Mouse (Mus musculus): Measurements from ENCODE around the gene Gm9573. TPM values are rescaled to one million over a fixed set of nuclear protein-coding genes. Genes with fewer than 3 reads are reported as not detected.

The Gm9573 gene
- polyA plus RNA-seq, 1 experiment from 2014 or later, result not detected

GRCm38 (mm10) chr17:35633992-35634391 lies 7.6 kb upstream of the Gm9573 start:
- Histone ChIP-seq H3K27ac (ENCODE audit: low read depth) (no peak overlapping the region), H3K9me3 (ENCODE audit: control insufficient read depth, low read length) (no peaks in the 10 kb centered on the region), H3K4me2 (ENCODE audit: low read length) (no peak overlapping the region), H3K27me3 (replicated peaks; ENCODE audit: control insufficient read depth, insufficient read depth, low read length) (no peaks in the 10 kb centered on the region; the same call in 1 of the 2 replicates), H3K36me3 (ENCODE audit: control insufficient read depth, insufficient read depth, low read length) (no peaks in the 10 kb centered on the region), H3K4me1 (replicated peaks; ENCODE audit: control insufficient read depth, insufficient read depth, low read length) (peaks cover 12% of the 10 kb centered on the region; the same call in 1 of the 2 replicates), H3K4me3 (ENCODE audit: low read depth, low read length) (no peak overlapping the region), H3K9ac (ENCODE audit: low read length) (no peak overlapping the region)
- WGBS, result 3% methylated on average over 1 of the region's 1 CpGs
- peak; percentile 77 for DNase-seq (ENCODE audit: low spot score)
- peak; percentile 47; the same call in 1 of the 2 replicates for ATAC-seq (replicated peaks; ENCODE audit: low FRiP score, low TSS enrichment, low read depth)

GRCm38 (mm10) chr17:35617127-35617526 lies 9.3 kb downstream of the Gm9573 start:
- no peaks in the 10 kb centered on the region for H3K9me3 ChIP-seq (ENCODE audit: control insufficient read depth, low read length)
- H3K9ac ChIP-seq (ENCODE audit: low read length), result no peak overlapping the region
- no peak overlapping the region for H3K4me3 ChIP-seq (ENCODE audit: low read depth, low read length)
- H3K27ac ChIP-seq (ENCODE audit: low read depth), result no peak overlapping the region
- no peak for DNase-seq (ENCODE audit: low spot score)
- H3K4me1 ChIP-seq (replicated peaks; ENCODE audit: control insufficient read depth, insufficient read depth, low read length), result no peaks in the 10 kb centered on the region
- no peaks in the 10 kb centered on the region for H3K36me3 ChIP-seq (ENCODE audit: control insufficient read depth, insufficient read depth, low read length)
- no peaks in the 10 kb centered on the region for H3K27me3 ChIP-seq (replicated peaks; ENCODE audit: control insufficient read depth, insufficient read depth, low read length)
- H3K4me2 ChIP-seq (ENCODE audit: low read length), result no peak overlapping the region
- 68% methylated on average over 4 of the region's 4 CpGs for whole genome bisulfite sequencing
- no peak for ATAC-seq (replicated peaks; ENCODE audit: low FRiP score, low TSS enrichment, low read depth)

- Histone ChIP-seq H3K9ac (ENCODE audit: low read length) (no peak overlapping the region), H3K9me3 (ENCODE audit: control insufficient read depth, low read length) (no peaks in the 10 kb centered on the region), H3K36me3 (ENCODE audit: control insufficient read depth, insufficient read depth, low read length) (no peaks in the 10 kb centered on the region), H3K27ac (ENCODE audit: low read depth) (no peak overlapping the region), H3K27me3 (replicated peaks; ENCODE audit: control insufficient read depth, insufficient read depth, low read length) (no peaks in the 10 kb centered on the region), H3K4me1 (replicated peaks; ENCODE audit: control insufficient read depth, insufficient read depth, low read length) (no peaks in the 10 kb centered on the region), H3K4me3 (ENCODE audit: low read depth, low read length) (no peak overlapping the region), H3K4me2 (ENCODE audit: low read length) (no peak overlapping the region)
- DNase-seq (ENCODE audit: low spot score) (no peak), ATAC-seq (replicated peaks; ENCODE audit: low FRiP score, low TSS enrichment, low read depth) (peak; percentile 62; the same call in 1 of the 2 replicates)
- WGBS, result 41% methylated on average over 8 of the region's 8 CpGs
These were observed 24.6 kb downstream of the Gm9573 start for GRCm38 (mm10) chr17:35601736-35602354.

GRCm38 (mm10) chr17:35601249-35601648 lies 25.2 kb downstream of the Gm9573 start, which contains the start of gene Sfta2:
Gene Sfta2, plus strand, starts transcription at chr17:35601549.
- Histone ChIP-seq H3K9me3 (ENCODE audit: control insufficient read depth, low read length) (no peaks in the 10 kb centered on the region), H3K27me3 (replicated peaks; ENCODE audit: control insufficient read depth, insufficient read depth, low read length) (no peaks in the 10 kb centered on the region), H3K27ac (ENCODE audit: low read depth) (no peak within 1 kb of the TSS), H3K4me2 (ENCODE audit: low read length) (no peak within 1 kb of the TSS), H3K4me1 (replicated peaks; ENCODE audit: control insufficient read depth, insufficient read depth, low read length) (no peaks in the 10 kb centered on the region), H3K4me3 (ENCODE audit: low read depth, low read length) (no peak within 1 kb of the TSS), H3K9ac (ENCODE audit: low read length) (no peak within 1 kb of the TSS), H3K36me3 (ENCODE audit: control insufficient read depth, insufficient read depth, low read length) (no peaks in the 10 kb centered on the region)
- ATAC-seq (replicated peaks; ENCODE audit: low FRiP score, low TSS enrichment, low read depth) (no peak; the same call in 1 of the 2 replicates), DNase-seq (ENCODE audit: low spot score) (no peak)
- WGBS, result 49% methylated on average over 2 of the region's 2 CpGs

GRCm38 (mm10) chr17:35597399-35597798 lies 29.0 kb downstream of the Gm9573 start:
- WGBS, result 93% methylated on average over 3 of the region's 3 CpGs
- Histone ChIP-seq H3K4me1 (replicated peaks; ENCODE audit: control insufficient read depth, insufficient read depth, low read length) (no peaks in the 10 kb centered on the region), H3K4me3 (ENCODE audit: low read depth, low read length) (no peak overlapping the region), H3K27me3 (replicated peaks; ENCODE audit: control insufficient read depth, insufficient read depth, low read length) (no peaks in the 10 kb centered on the region), H3K9ac (ENCODE audit: low read length) (no peak overlapping the region), H3K36me3 (ENCODE audit: control insufficient read depth, insufficient read depth, low read length) (no peaks in the 10 kb centered on the region), H3K9me3 (ENCODE audit: control insufficient read depth, low read length) (no peaks in the 10 kb centered on the region), H3K27ac (ENCODE audit: low read depth) (no peak overlapping the region), H3K4me2 (ENCODE audit: low read length) (no peak overlapping the region)
- no peak for DNase-seq (ENCODE audit: low spot score)
- ATAC-seq (replicated peaks; ENCODE audit: low FRiP score, low TSS enrichment, low read depth), result no peak

GRCm38 (mm10) chr17:35594456-35594855 lies 32.0 kb downstream of the Gm9573 start:
- no peak overlapping the region for H3K4me3 ChIP-seq (ENCODE audit: low read depth, low read length)
- H3K36me3 ChIP-seq (ENCODE audit: control insufficient read depth, insufficient read depth, low read length), result no peaks in the 10 kb centered on the region
- 78% methylated on average over 7 of the region's 7 CpGs for WGBS
- H3K27ac ChIP-seq (ENCODE audit: low read depth), result no peak overlapping the region
- DNase-seq (ENCODE audit: low spot score), result no peak
- no peak overlapping the region for H3K9ac ChIP-seq (ENCODE audit: low read length)
- no peak overlapping the region for H3K4me2 ChIP-seq (ENCODE audit: low read length)
- no peaks in the 10 kb centered on the region for H3K27me3 ChIP-seq (replicated peaks; ENCODE audit: control insufficient read depth, insufficient read depth, low read length)
- ATAC-seq (replicated peaks; ENCODE audit: low FRiP score, low TSS enrichment, low read depth), result no peak
- H3K9me3 ChIP-seq (ENCODE audit: control insufficient read depth, low read length), result no peaks in the 10 kb centered on the region
- no peaks in the 10 kb centered on the region for H3K4me1 ChIP-seq (replicated peaks; ENCODE audit: control insufficient read depth, insufficient read depth, low read length)

- 32% methylated on average over 4 of the region's 4 CpGs for WGBS
- no peaks in the 10 kb centered on the region for H3K27me3 ChIP-seq (replicated peaks; ENCODE audit: control insufficient read depth, insufficient read depth, low read length)
- DNase-seq (ENCODE audit: low spot score) (no peak), ATAC-seq (replicated peaks; ENCODE audit: low FRiP score, low TSS enrichment, low read depth) (no peak)
- H3K36me3 ChIP-seq (ENCODE audit: control insufficient read depth, insufficient read depth, low read length), result no peaks in the 10 kb centered on the region
- H3K27ac ChIP-seq (ENCODE audit: low read depth), result no peak overlapping the region
- H3K4me1 ChIP-seq (replicated peaks; ENCODE audit: control insufficient read depth, insufficient read depth, low read length), result no peaks in the 10 kb centered on the region
- no peak overlapping the region for H3K9ac ChIP-seq (ENCODE audit: low read length)
- H3K9me3 ChIP-seq (ENCODE audit: control insufficient read depth, low read length), result no peaks in the 10 kb centered on the region
- no peak overlapping the region for H3K4me3 ChIP-seq (ENCODE audit: low read depth, low read length)
- no peak overlapping the region for H3K4me2 ChIP-seq (ENCODE audit: low read length)
These were observed 32.7 kb downstream of the Gm9573 start for GRCm38 (mm10) chr17:35593786-35594185.

GRCm38 (mm10) chr17:35592131-35592530 lies 34.3 kb downstream of the Gm9573 start:
- H3K36me3 ChIP-seq (ENCODE audit: control insufficient read depth, insufficient read depth, low read length), result no peaks in the 10 kb centered on the region
- DNase-seq (ENCODE audit: low spot score), result no peak
- H3K9me3 ChIP-seq (ENCODE audit: control insufficient read depth, low read length), result no peaks in the 10 kb centered on the region; the same call in 1 of the 2 replicates
- H3K27ac ChIP-seq (ENCODE audit: low read depth), result no peak overlapping the region
- no peak for ATAC-seq (replicated peaks; ENCODE audit: low FRiP score, low TSS enrichment, low read depth)
- H3K9ac ChIP-seq (ENCODE audit: low read length), result no peak overlapping the region
- WGBS, result 81% methylated on average over 9 of the region's 9 CpGs
- H3K4me1 ChIP-seq (replicated peaks; ENCODE audit: control insufficient read depth, insufficient read depth, low read length), result no peaks in the 10 kb centered on the region
- H3K4me2 ChIP-seq (ENCODE audit: low read length), result no peak overlapping the region
- H3K27me3 ChIP-seq (replicated peaks; ENCODE audit: control insufficient read depth, insufficient read depth, low read length), result no peaks in the 10 kb centered on the region
- no peak overlapping the region for H3K4me3 ChIP-seq (ENCODE audit: low read depth, low read length)

- no peak for ATAC-seq (replicated peaks; ENCODE audit: low FRiP score, low TSS enrichment, low read depth)
- Histone ChIP-seq H3K36me3 (ENCODE audit: control insufficient read depth, insufficient read depth, low read length) (no peaks in the 10 kb centered on the region), H3K4me2 (ENCODE audit: low read length) (no peak overlapping the region), H3K4me1 (replicated peaks; ENCODE audit: control insufficient read depth, insufficient read depth, low read length) (no peaks in the 10 kb centered on the region), H3K27ac (ENCODE audit: low read depth) (no peak overlapping the region), H3K4me3 (ENCODE audit: low read depth, low read length) (no peak overlapping the region), H3K9ac (ENCODE audit: low read length) (no peak overlapping the region), H3K9me3 (ENCODE audit: control insufficient read depth, low read length) (no peaks in the 10 kb centered on the region; the same call in 1 of the 2 replicates), H3K27me3 (replicated peaks; ENCODE audit: control insufficient read depth, insufficient read depth, low read length) (no peaks in the 10 kb centered on the region)
- no peak for DNase-seq (ENCODE audit: low spot score)
- 72% methylated on average over 15 of the region's 15 CpGs for WGBS
These were observed 34.7 kb downstream of the Gm9573 start for GRCm38 (mm10) chr17:35591731-35592130.
